Mouse (Mus musculus): ENCODE results near the gene Gm3500.
"Not testable (repeated sequence)": the region's sequence is repeated elsewhere in the genome, so short reads cannot be mapped to it uniquely, and the experiment has no call there.

The Gm3500 gene

DNA sequence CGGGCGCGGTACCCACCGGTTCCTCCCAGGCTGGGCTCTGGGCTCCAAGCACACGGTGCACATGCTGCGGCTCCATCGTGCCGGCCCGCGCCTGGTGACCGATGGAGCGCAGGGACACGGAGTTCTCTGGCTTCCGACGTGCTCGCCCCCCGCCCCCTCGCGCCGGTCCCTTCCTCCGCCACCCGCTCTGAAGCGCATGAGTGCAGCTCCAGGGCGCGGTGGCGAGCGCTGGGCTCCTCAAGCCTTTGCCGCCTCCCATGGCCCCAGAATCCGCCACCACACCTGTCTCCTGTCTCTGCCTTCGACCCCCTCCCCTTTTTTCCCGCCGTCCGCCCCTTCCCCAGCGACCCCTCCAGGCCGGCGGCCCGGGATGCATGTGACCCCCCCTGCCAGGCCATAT, at the start of gene Gm3500:
TSS of gene Gm3500 (minus strand) at position 101 of the 400 bp plus-strand sequence.
- not testable (repeated sequence) for DNase-seq

DNA sequence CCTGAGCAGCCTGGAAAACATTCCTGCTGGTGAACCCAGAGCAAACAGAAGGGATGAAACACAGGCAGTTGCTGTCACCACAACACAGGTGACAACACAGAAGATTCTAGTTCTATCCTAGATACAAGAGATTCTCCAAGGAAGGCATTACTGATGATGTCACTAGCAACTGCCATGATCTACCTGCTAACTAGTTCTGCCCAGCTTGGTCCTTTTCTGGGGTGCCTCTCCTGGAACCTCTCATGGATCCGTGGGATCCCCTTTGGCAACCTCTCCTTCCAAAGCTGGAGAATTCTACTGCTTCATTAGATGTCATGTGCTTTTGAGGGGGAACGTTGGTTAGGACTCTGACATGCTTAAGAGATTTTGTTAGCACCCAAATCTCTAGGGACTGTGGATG, 54.0 kb downstream of the Gm3500 start, which contains the start of gene Gm3542:
TSS of gene Gm3542 (minus strand) at position 101 of the 400 bp plus-strand sequence.
- DNase-seq = not testable (repeated sequence)
